Mouse (Mus musculus) intestine, embryonic 14.5 days (tissue): ENCODE measurements around the gene Upf1. TPM values are rescaled to one million over a fixed set of nuclear protein-coding genes. Genes with fewer than 3 reads are reported as not detected.

Source experiments
- ATAC-seq: fragments of 200-750 bp; cut with Nextera tagmentation; replicated peaks from 2 replicates; pipeline ENCODE4 v1.8.0; 2017; ENCODE audit warnings: low read depth, moderate number of reproducible peaks, moderate TSS enrichment, moderate library complexity; ENCODE audit not compliant: low FRiP score, low TSS enrichment
- DNase-seq: peaks from one replicate; pipeline ENCODE4 v3.0.0-alpha.2; 2018; ENCODE audit warnings: low spot score
- H3K27ac ChIP-seq: fragments of 300-500 bp; sonication (generic); 2 replicates; pipeline ENCODE4 v1.5.1; 2014; ENCODE audit warnings: low read depth, mild to moderate bottlenecking, control low read depth
- H3K27me3 ChIP-seq: fragments of 300-500 bp; sonication (generic); replicated peaks from 2 replicates; pipeline ENCODE4 v1.6.1; 2014; ENCODE audit warnings: low read length, control low read depth; ENCODE audit not compliant: control insufficient read depth, insufficient read depth
- H3K36me3 ChIP-seq: fragments of 300-500 bp; sonication (generic); 2 replicates; pipeline ENCODE4 v1.6.1; 2014; ENCODE audit warnings: low read length, control low read depth; ENCODE audit not compliant: control insufficient read depth, insufficient read depth
- H3K4me1 ChIP-seq: fragments of 300-500 bp; sonication (generic); replicated peaks from 2 replicates; pipeline ENCODE4 v1.6.1; 2014; ENCODE audit warnings: low read length, control low read depth, mixed read lengths; ENCODE audit not compliant: control insufficient read depth, insufficient read depth
- H3K4me2 ChIP-seq: fragments of 300-500 bp; sonication (generic); 2 replicates; pipeline ENCODE4 v1.6.1; 2014; ENCODE audit warnings: low read length
- H3K4me3 ChIP-seq: fragments of 300-500 bp; sonication (generic); 2 replicates; pipeline ENCODE4 v1.5.1; 2014; ENCODE audit warnings: low read depth, low read length, control low read depth, mixed read lengths
- H3K9ac ChIP-seq: fragments of 300-500 bp; sonication (generic); 2 replicates; pipeline ENCODE4 v1.6.1; 2014; ENCODE audit warnings: mild to moderate bottlenecking, low read length
- H3K9me3 ChIP-seq: fragments of 300-500 bp; sonication (generic); 2 replicates; pipeline ENCODE4 v1.6.1; 2016; ENCODE audit warnings: low read length, control low read depth; ENCODE audit not compliant: control insufficient read depth
- WGBS: fragments of 180-500 bp; shearing (Covaris S2); extraction: QIAGEN DNeasy Blood & Tissue Kit; methylation state at CpG from one replicate; pipeline ENCODE4 v1.1.7; 2014; 5-methylcytosine and 5-hydroxymethylcytosine counted together
- polyA plus RNA-seq: library from polyadenylated mRNA; unstranded; fragments of >200 nt; fragmentation: Nextera tagmentation; extraction: Ambion mirVana; gene quantifications from 2 replicates; pipeline ENCODE4 v1.2.1, GENCODE M21; 2014

Gene Upf1
- polyA plus RNA-seq, 1 experiment from 2014 or later, result 19.4 TPM

- Histone ChIP-seq H3K9ac (peak within 1 kb of the TSS; percentile 63), H3K27me3 (no peaks in the 10 kb centered on the region), H3K4me3 (peak within 1 kb of the TSS; percentile 83), H3K27ac (peak within 1 kb of the TSS; percentile 68), H3K4me1 (peaks cover 15% of the 10 kb centered on the region), H3K9me3 (no peaks in the 10 kb centered on the region), H3K4me2 (peak within 1 kb of the TSS; percentile 95), H3K36me3 (peaks cover 51% of the 10 kb centered on the region)
- DNase-seq (peak; percentile 99), ATAC-seq (peak; percentile 94)
- 0% methylated on average over 40 of the region's 40 CpGs for WGBS
These were observed 50.7 kb downstream of the Upf1 start, which contains the start of the genes Ddx49 and Cope for GRCm38 (mm10) chr8:70302358-70302890. Gene Ddx49 (minus strand): TSS chr8:70302489. Gene Cope (plus strand): TSS chr8:70302518.

- Histone ChIP-seq H3K9ac (no peak overlapping the region), H3K4me1 (peaks cover 15% of the 10 kb centered on the region), H3K4me3 (no peak overlapping the region), H3K36me3 (peaks cover 51% of the 10 kb centered on the region), H3K9me3 (no peaks in the 10 kb centered on the region), H3K27me3 (no peaks in the 10 kb centered on the region), H3K27ac (no peak overlapping the region), H3K4me2 (no peak overlapping the region)
- DNase-seq (no peak), ATAC-seq (no peak)
- WGBS, result 77% methylated on average over 3 of the region's 3 CpGs
These were observed 52.2 kb downstream of the Upf1 start for GRCm38 (mm10) chr8:70300881-70301280.

- no peaks in the 10 kb centered on the region for H3K27me3 ChIP-seq
- H3K9ac ChIP-seq, result no peak overlapping the region
- no peak overlapping the region for H3K27ac ChIP-seq
- no peak overlapping the region for H3K4me2 ChIP-seq
- no peak for ATAC-seq
- H3K9me3 ChIP-seq, result no peaks in the 10 kb centered on the region
- H3K36me3 ChIP-seq, result peaks cover 92% of the 10 kb centered on the region
- 58% methylated on average over 5 of the region's 5 CpGs for WGBS
- no peak for DNase-seq
- no peak overlapping the region for H3K4me3 ChIP-seq
- H3K4me1 ChIP-seq, result no peaks in the 10 kb centered on the region
These were observed 59.1 kb downstream of the Upf1 start for GRCm38 (mm10) chr8:70293988-70294405.

- H3K4me3 ChIP-seq, result no peak overlapping the region
- H3K4me2 ChIP-seq, result no peak overlapping the region
- H3K9me3 ChIP-seq, result 0 out of 2 replicates have a peak, but pooled peaks cover 4% of the 10 kb centered on the region
- DNase-seq (no peak), ATAC-seq (no peak)
- H3K27me3 ChIP-seq, result no peaks in the 10 kb centered on the region
- H3K9ac ChIP-seq, result no peak overlapping the region
- peaks cover 12% of the 10 kb centered on the region for H3K4me1 ChIP-seq
- WGBS, result 85% methylated on average over 8 of the region's 8 CpGs
- H3K27ac ChIP-seq, result no peak overlapping the region
- peaks cover 63% of the 10 kb centered on the region for H3K36me3 ChIP-seq
These were observed 66.3 kb downstream of the Upf1 start for GRCm38 (mm10) chr8:70286737-70287136.

GRCm38 (mm10) chr8:70285304-70285703, 67.8 kb downstream of the Upf1 start:
- no peaks in the 10 kb centered on the region for H3K27me3 ChIP-seq
- no peak for DNase-seq
- no peak overlapping the region for H3K9ac ChIP-seq
- H3K9me3 ChIP-seq, result 0 out of 2 replicates have a peak, but pooled peaks cover 4% of the 10 kb centered on the region
- ATAC-seq, result no peak
- peaks cover 12% of the 10 kb centered on the region for H3K4me1 ChIP-seq
- WGBS, result 97% methylated on average over 15 of the region's 15 CpGs
- H3K4me3 ChIP-seq, result no peak overlapping the region
- H3K4me2 ChIP-seq, result no peak overlapping the region
- peaks cover 48% of the 10 kb centered on the region for H3K36me3 ChIP-seq
- no peak overlapping the region for H3K27ac ChIP-seq

- Histone ChIP-seq H3K9ac (no peak overlapping the region), H3K4me3 (no peak overlapping the region), H3K9me3 (0 out of 2 replicates have a peak, but pooled peaks cover 4% of the 10 kb centered on the region), H3K4me1 (peaks cover 12% of the 10 kb centered on the region), H3K4me2 (peak overlapping the region; percentile 90), H3K27me3 (no peaks in the 10 kb centered on the region), H3K36me3 (peaks cover 40% of the 10 kb centered on the region), H3K27ac (no peak overlapping the region)
- WGBS, result 80% methylated on average over 5 of the region's 5 CpGs
- ATAC-seq (no peak), DNase-seq (no peak)
These were observed 68.7 kb downstream of the Upf1 start for GRCm38 (mm10) chr8:70284421-70284820.

- Histone ChIP-seq H3K36me3 (peaks cover 36% of the 10 kb centered on the region), H3K9me3 (0 out of 2 replicates have a peak, but pooled peaks cover 4% of the 10 kb centered on the region), H3K4me3 (peak overlapping the region; percentile 59), H3K9ac (peak overlapping the region; percentile 84), H3K4me1 (peaks cover 12% of the 10 kb centered on the region), H3K27ac (peak overlapping the region; percentile 77; the same call in 1 of the 2 replicates), H3K4me2 (peak overlapping the region; percentile 90), H3K27me3 (no peaks in the 10 kb centered on the region)
- ATAC-seq, result peak; percentile 59
- DNase-seq, result peak; percentile 66
- WGBS, result 1% methylated on average over 55 of the region's 55 CpGs
These were observed 69.7 kb downstream of the Upf1 start for GRCm38 (mm10) chr8:70283136-70284077.

- ATAC-seq (peak; percentile 88), DNase-seq (peak; percentile 93)
- H3K4me3 ChIP-seq, result peak within 1 kb of the TSS; percentile 59
- 0 out of 2 replicates have a peak, but pooled peaks cover 4% of the 10 kb centered on the region for H3K9me3 ChIP-seq
- peak within 1 kb of the TSS; percentile 77; the same call in 1 of the 2 replicates for H3K27ac ChIP-seq
- WGBS, result 2% methylated on average over 34 of the region's 36 CpGs
- H3K36me3 ChIP-seq, result peaks cover 30% of the 10 kb centered on the region
- peak within 1 kb of the TSS; percentile 84 for H3K9ac ChIP-seq
- H3K4me1 ChIP-seq, result peaks cover 12% of the 10 kb centered on the region
- H3K27me3 ChIP-seq, result no peaks in the 10 kb centered on the region
- peak within 1 kb of the TSS; percentile 90 for H3K4me2 ChIP-seq
These were observed 70.4 kb downstream of the Upf1 start, which contains the start of gene Homer3 for GRCm38 (mm10) chr8:70282603-70283135. Gene Homer3 (plus strand): TSS chr8:70282827.
